Mouse (Mus musculus) embryonic fibroblast, embryonic 13.5 days (primary cell): ENCODE measurements around the gene Pcdh9. TPM values are rescaled to one million over a fixed set of nuclear protein-coding genes. Genes with fewer than 3 reads are reported as not detected.

Experiments
- H3K27ac ChIP-seq: 2 replicates; pipeline ENCODE4 v1.5.1; 2012; ENCODE audit warnings: low read length, control low read depth, inconsistent platforms; ENCODE audit not compliant: insufficient read depth
- H3K4me1 ChIP-seq: 2 replicates; pipeline ENCODE4 v1.6.1; 2011; ENCODE audit warnings: low read length; ENCODE audit not compliant: control insufficient read depth, insufficient read depth
- H3K4me3 ChIP-seq: 2 replicates; pipeline ENCODE4 v1.5.1; 2011; ENCODE audit warnings: mild to moderate bottlenecking, control low read depth, low read length; ENCODE audit not compliant: insufficient read depth
- CTCF ChIP-seq: IDR thresholded peaks from 2 replicates; pipeline ENCODE4 v1.5.1; 2011; ENCODE audit warnings: mild to moderate bottlenecking, control low read depth, low read length, moderate library complexity, borderline replicate concordance; ENCODE audit not compliant: insufficient read depth
- POLR2A ChIP-seq: IDR thresholded peaks from 2 replicates; pipeline ENCODE4 v1.6.1; 2011; ENCODE audit warnings: low read depth, mild to moderate bottlenecking, control low read depth, low read length, moderate library complexity
- polyA plus RNA-seq: library from polyadenylated mRNA; stranded (reverse); fragments of >200 nt; gene quantifications from 2 replicates; pipeline ENCODE4 v1.2.4, GENCODE M21; 2011; ENCODE audit warnings: low read depth; ENCODE audit not compliant: missing spikeins, insufficient read length

Pcdh9 gene
- polyA plus RNA-seq, 1 experiment: 29.6 TPM

GRCm38 (mm10) chr14:93143414-93143813 lies 747.1 kb downstream of the Pcdh9 start:
- TF ChIP-seq CTCF: no peak
- TF ChIP-seq POLR2A: no peak
- Histone ChIP-seq H3K27ac (no peak overlapping the region), H3K4me1 (no peaks in the 10 kb centered on the region), H3K4me3 (no peak overlapping the region)

GRCm38 (mm10) chr14:93142076-93142475 lies 748.4 kb downstream of the Pcdh9 start:
- Histone ChIP-seq H3K4me3 (no peak overlapping the region), H3K27ac (no peak overlapping the region), H3K4me1 (no peaks in the 10 kb centered on the region)
- no peak for TF ChIP-seq CTCF
- TF ChIP-seq POLR2A: no peak

GRCm38 (mm10) chr14:93126993-93127392 lies 763.5 kb downstream of the Pcdh9 start:
- TF ChIP-seq POLR2A (no peak), CTCF (no peak)
- Histone ChIP-seq H3K4me3 (no peak overlapping the region), H3K4me1 (no peaks in the 10 kb centered on the region), H3K27ac (no peak overlapping the region)

GRCm38 (mm10) chr14:93102755-93103154 lies 787.7 kb downstream of the Pcdh9 start:
- no peak overlapping the region for H3K27ac ChIP-seq
- TF ChIP-seq CTCF (no peak), POLR2A (no peak)
- H3K4me3 ChIP-seq: no peak overlapping the region
- H3K4me1 ChIP-seq: no peaks in the 10 kb centered on the region

- TF ChIP-seq CTCF (no peak), POLR2A (no peak)
- H3K27ac ChIP-seq: no peak overlapping the region
- H3K4me1 ChIP-seq: no peaks in the 10 kb centered on the region
- no peak overlapping the region for H3K4me3 ChIP-seq
These were observed 795.4 kb downstream of the Pcdh9 start for GRCm38 (mm10) chr14:93095081-93095480.

GRCm38 (mm10) chr14:93092806-93093205 lies 797.7 kb downstream of the Pcdh9 start:
- no peak overlapping the region for H3K27ac ChIP-seq
- H3K4me3 ChIP-seq: no peak overlapping the region
- TF ChIP-seq POLR2A: no peak
- TF ChIP-seq CTCF: no peak
- H3K4me1 ChIP-seq: no peaks in the 10 kb centered on the region

- H3K27ac ChIP-seq: no peak overlapping the region
- H3K4me1 ChIP-seq: no peaks in the 10 kb centered on the region
- no peak overlapping the region for H3K4me3 ChIP-seq
- no peak for TF ChIP-seq CTCF
- no peak for TF ChIP-seq POLR2A
These were observed 804.8 kb downstream of the Pcdh9 start for GRCm38 (mm10) chr14:93085646-93086045.

- no peak overlapping the region for H3K27ac ChIP-seq
- TF ChIP-seq CTCF (no peak), POLR2A (no peak)
- no peak overlapping the region for H3K4me3 ChIP-seq
- H3K4me1 ChIP-seq: 0 out of 2 replicates have a peak, but pooled peaks cover 3% of the 10 kb centered on the region
These were observed 807.3 kb downstream of the Pcdh9 start for GRCm38 (mm10) chr14:93083140-93083539.

- Histone ChIP-seq H3K27ac (no peak overlapping the region), H3K4me3 (no peak overlapping the region), H3K4me1 (0 out of 2 replicates have a peak, but pooled peaks cover 3% of the 10 kb centered on the region)
- no peak for TF ChIP-seq CTCF
These were observed 809.6 kb downstream of the Pcdh9 start for GRCm38 (mm10) chr14:93080910-93081309.

- Histone ChIP-seq H3K4me1 (peaks cover 5% of the 10 kb centered on the region; the same call in 1 of the 2 replicates), H3K4me3 (no peak overlapping the region), H3K27ac (no peak overlapping the region)
- TF ChIP-seq POLR2A (no peak), CTCF (no peak)
These were observed 814.7 kb downstream of the Pcdh9 start for GRCm38 (mm10) chr14:93075761-93076160.

GRCm38 (mm10) chr14:93072346-93072745 lies 818.1 kb downstream of the Pcdh9 start:
- no peak overlapping the region for H3K4me3 ChIP-seq
- no peak for TF ChIP-seq POLR2A
- no peak for TF ChIP-seq CTCF
- H3K27ac ChIP-seq: no peak overlapping the region
- H3K4me1 ChIP-seq: peaks cover 8% of the 10 kb centered on the region

- H3K4me3 ChIP-seq: no peak overlapping the region
- H3K4me1 ChIP-seq: peaks cover 11% of the 10 kb centered on the region
- H3K27ac ChIP-seq: 0 out of 2 replicates have a peak overlapping the region, but pooled peaks have one; percentile 12
- no peak for TF ChIP-seq CTCF
- TF ChIP-seq POLR2A: no peak
These were observed 820.3 kb downstream of the Pcdh9 start for GRCm38 (mm10) chr14:93070140-93070539.
